Mouse (Mus musculus): ENCODE data around the gene Ly6g6c.
A peak's percentile ranks its signal among the peaks of the same experiment; 100 is the strongest.

Gene Ly6g6c

DNA sequence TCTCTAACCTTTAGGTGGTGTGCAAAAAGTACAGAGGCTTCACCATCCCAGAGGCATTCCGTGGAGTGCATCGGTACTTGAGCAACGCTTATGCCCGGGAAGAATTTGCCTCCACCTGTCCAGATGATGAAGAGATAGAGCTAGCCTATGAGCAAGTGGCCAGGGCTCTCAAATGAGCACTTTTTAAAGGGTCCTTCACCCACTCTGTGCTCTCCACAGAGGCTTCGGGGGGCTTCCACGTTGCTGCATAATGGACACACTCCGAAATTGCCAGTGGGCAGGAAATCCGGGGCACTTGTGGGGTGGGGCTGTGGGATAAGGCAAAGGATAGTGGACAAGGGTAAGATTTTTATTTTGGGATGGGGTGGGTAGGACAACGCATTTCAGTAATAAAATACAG, 6.9 kb upstream of the Ly6g6c start:
- no peak for DNase-seq

DNA sequence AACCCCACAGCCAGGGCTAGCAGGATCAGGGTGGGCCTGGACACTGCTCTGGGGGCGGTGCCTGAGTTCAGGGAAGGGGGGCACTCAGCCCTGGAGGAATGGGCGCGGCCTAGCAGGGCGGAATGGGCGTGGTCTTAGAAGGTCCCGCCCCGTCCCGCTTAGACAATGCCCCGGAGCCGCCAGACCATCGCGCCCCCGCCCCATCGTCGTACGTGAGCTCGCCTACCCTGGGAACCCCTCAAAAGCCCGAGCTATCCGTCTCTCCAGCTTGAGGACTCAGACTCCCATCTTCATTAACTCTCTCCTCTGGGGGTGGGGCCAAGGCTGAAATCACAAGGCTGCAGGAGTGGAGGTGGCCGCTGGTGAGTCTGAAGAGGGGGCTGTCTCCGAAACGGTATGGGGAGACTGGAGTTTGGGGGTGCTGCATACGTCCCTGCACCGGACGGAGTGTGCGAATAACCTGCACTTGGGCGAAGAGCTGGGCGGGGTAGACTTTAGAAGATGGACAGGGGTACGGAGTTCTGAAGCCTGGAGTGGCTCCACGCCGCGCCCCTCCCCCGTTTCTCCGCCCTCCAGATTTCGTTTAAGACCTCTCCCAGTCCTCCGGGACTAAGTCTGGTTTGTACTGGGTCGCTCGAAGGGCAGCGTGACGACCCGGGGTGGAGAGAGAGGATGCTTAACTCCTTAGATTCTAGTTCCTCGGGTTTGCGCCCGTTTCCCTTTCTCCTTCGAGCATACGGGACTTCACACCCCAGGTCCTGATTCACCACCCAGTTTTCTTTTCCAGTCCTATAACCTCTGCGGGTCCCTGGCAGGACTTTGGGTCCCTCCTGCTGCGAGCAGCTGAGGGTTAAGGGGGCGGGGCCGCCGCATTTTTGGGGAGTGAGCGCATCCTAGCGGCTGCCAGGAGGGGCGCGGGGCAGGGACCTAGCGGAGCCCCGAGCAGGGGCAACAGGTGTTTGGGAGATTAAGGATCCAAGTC, 6.0 kb upstream of the Ly6g6c start, which contains the start of gene Ddah2:
Gene Ddah2, plus strand, starts transcription at position 125 of the 982 bp plus-strand sequence.
- peak; percentile 77 to 81 for DNase-seq

DNA sequence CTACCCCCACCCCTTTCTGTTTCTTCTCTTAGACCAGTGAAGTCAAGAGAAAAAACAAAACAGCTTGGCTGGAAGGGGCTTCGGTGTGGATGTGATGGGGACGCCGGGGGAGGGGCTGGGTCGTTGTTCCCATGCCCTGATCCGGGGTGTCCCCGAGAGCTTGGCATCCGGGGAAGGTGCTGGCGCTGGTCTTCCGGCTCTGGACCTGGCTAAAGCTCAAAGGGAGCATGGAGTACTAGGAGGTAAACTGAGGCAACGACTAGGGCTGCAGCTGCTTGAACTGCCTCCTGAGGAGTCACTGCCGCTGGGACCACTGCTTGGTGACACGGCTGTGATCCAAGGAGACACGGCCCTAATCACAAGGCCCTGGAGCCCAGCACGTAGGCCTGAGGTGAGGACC, 5.1 kb upstream of the Ly6g6c start:
- DNase-seq, result peak in 1 of 2 experiments; percentile 25

DNA sequence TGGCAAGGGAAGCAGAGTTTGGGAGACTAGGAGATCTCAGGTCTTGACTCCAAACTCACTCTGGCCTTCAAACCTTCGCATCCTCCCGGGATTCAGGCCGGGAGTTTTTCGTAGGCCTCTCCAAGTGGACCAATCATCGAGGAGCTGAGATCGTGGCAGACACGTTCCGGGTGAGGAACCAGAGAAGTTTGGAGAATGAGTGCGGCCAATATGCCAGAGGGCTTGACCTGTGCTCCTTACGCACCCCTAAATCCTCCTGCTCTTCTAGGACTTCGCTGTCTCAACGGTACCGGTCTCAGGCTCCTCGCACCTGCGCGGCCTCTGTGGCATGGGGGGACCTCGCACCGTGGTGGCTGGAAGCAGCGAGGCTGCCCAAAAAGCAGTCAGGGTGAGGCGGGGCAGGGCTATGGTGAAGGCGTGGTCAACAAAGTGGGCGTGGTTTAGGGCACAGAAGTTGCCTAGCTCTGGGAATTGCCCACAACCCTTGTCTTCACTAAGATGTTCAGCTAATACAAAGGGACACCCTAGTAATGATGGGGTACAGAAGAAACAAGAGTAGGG, 4.4 kb upstream of the Ly6g6c start:
- DNase-seq, result no peak

DNA sequence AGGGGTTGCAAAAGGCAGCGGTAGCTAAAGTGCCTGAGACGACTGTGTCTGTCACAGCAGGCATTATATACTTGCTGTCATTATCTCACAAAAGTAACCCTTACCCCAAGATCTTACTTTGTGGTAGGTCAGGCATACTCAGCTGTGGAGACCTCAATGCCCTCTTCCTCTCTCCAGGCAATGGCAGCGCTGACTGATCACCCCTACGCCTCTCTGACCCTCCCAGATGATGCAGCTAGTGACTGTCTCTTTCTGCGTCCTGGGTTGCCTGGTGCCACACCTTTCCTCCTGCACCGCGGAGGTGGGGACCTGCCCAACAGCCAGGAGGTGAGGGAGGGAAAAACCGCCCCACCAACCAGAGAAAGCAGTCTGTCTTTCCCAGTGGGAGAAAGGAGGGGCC, 3.9 kb upstream of the Ly6g6c start:
- no peak for DNase-seq

DNA sequence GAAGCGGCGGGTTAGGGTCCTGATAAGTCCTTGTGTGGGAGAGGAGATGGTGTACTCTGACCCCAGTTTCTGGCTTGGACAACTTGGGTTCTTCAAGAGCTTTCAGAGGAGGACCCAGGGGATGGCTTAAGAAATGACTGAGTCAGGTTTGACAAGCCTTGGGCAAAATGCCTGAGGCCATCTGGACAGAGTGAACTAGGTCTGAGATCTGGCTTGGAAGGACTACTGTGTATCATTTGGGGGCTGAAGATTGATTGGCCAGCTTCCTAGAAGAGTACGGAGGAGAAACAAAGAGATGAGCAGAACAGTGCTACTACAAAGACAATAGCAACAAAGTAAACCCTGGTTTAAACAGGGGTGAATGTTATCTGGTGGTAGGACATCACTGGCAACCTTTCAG, 1.7 kb upstream of the Ly6g6c start:
- DNase-seq, result no peak

DNA sequence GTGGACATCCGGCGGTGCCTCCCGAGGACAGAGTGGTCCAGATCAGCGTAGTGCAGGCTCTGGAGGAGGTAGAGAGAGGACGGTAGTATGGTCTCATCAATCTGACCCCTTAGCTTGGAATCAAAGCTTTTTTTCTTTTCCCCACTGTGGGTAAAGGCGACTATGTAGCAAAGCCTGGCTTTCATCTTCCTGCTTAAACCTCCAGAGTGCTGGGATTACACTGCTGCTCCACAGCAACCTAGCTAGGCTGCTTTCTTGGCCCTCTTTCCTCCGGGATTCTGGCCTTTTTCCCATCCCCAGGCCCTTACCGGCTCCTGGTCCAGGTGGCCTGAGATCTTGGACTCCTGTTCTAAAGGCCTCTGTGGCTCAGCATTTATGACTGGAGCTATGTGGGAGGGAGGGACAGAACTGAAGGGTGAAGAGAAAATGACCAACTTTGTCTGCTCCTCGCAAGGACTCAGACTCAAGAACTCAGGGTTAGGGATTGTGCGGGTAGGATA, 760 bp upstream of the Ly6g6c start:
- DNase-seq, result no peak

DNA sequence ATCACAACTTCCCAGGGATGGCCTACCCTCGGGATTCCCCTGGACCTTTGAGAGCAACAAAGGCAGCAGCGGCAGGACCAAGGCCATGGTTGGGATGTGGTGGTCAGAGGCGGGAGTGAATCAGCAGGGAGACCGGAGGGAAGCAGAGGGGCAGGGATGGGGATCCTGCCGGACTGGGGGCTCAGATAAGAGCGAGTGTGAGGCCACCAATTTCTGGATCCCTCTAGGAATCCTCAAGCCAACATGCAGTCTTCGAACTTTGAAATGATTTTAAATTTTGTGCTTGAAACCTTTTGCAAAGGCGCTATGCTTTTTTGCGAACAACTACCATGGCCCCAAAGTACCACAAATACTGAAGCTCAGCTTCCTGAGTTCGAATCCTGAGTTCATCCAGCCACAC, 896 bp downstream of the Ly6g6c start, which contains the start of gene Mpig6b:
Gene Mpig6b, minus strand, starts transcription at position 101 of the 400 bp plus-strand sequence.
- DNase-seq, result no peak

DNA sequence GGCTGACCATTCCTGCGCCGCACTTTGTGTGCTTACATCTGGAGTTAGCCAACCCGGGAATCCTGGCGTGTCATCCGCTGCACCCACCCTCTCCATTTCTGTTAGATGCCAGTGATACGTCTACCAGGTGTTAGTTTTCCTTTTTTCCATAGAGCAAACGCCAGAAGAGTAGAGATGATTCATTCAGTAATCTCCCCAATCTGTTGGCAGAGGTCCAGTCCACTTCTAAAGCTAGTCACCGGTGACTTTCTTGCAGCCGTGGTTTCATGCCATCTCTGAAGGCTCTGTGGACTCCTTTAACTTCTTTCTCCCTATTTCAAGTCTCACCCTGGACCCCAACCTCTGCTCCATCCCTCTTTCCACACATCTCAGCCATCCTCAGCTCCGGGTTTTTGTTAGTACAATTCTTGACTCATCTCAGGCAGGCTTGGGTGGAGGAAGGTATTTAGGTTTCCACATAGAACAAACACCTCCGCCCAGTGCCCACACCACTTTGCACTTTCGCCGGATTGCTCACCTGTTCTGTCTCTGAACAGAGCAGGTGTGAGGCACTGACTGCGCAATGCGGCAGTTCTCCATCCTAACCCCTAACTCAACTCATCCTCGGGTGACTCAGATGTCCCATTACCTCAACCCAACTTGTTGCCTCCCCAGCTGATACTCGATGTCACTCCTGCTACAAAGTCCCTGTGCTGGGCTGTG, 3.2 kb downstream of the Ly6g6c start:
- DNase-seq, result no peak

DNA sequence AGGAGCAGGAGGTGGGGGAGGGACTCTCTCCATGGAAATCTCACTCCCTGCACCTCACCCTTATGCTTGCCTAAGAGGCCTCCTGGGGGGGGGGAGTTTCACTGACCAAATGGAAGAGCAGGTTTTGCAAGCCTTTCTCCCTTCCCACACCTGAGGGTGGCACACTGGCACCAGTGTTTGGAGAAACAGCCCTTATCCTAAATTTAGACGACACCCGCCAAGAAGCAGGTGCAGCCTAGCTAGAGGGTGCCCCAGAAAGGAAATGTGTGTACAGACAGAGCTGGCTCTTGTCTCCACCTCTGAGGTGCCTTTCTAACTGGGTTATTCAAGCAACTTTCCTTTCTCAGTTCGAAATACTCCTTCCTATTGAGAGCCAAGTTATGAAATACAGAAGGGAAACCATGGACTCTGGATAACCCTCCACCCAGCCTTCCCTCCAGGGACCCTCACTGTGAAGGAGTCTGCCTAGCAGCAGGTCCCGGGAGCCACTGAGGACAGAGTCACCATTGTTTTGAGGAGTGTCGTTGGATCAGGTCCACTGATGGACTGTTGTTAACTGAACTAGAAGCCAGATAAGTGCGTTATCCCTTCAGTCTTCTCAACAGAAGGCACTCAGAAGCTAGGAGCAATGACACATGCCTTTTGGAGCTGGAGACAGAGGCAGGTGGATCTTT, 5.5 kb downstream of the Ly6g6c start:
- DNase-seq, result peak; percentile 51 to 62

DNA sequence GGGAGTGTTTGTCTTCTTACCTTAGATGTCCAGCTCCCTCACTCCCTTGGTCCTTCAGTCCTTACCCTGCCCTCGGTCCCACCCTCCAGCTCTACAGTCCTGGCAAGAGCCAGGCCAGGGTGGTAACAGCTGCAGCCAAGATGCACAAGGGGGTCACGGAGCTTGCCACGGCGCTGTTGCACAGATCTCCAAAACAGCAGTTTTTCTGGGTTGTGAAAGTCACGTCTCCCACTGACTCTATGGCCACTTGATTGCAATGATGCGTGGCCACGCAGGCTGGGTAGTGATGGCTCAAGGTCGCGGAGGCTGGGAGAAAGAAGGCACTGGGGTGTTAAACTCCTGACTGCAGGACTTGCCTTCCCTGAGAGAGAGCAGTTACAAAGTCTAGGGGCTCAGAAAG, 6.3 kb downstream of the Ly6g6c start:
- DNase-seq, result no peak

DNA sequence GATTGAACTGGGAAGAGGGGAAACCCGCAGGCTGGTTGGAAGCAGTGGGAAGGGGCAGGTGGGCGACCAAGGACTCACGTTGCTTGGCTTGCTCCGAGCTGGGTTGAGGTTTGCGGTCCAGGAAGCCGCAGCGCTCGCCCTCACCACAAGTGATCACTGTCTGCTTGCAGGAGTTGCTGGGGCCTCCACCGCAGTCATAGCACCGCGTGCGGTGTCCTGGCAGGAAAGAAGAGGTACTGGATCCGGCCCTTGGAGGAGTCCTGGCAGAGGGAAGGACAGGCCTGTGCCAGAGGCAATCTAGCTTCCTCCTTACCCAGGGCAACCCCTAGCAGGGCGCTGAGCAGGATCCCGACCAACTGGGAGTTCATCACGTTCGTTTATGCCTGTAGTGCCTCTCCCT, 8.9 kb downstream of the Ly6g6c start:
- DNase-seq, result peak; percentile 27 to 32

DNA sequence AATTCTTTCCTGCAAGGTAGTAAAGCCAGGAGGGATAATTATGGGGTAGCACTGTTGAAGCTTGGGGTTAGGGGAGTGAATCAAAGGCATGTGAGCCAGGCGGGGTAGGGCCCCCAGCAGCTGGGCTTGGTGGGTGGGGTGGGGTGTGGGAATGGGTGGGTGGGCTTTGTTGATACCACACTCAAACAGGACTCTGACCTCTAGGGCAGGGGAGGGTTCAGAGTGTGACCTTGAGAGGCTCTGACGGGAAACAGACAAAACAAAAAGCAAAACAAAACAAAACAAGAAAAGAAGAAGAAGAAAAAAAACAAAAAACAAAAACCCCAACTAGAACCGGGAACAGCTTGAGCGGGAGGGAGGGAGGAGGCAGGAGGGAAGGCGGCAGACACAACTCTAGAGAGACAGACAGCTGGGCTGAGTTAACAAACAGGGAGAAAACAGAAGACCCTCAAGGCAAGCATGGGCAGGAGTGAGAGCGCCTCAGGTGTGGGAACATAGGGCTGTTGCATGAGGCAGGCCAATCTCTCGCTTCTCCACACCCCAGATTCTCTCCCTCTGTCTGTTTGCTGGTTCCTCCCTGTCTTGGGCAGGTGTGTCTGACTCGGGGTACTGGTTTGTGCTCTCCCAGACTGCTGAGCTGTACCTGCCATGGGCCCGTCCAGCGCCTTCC, 11.5 kb downstream of the Ly6g6c start, which contains the start of gene Ly6g6e:
Gene Ly6g6e, plus strand, starts transcription at position 396 of the 670 bp plus-strand sequence.
- no peak for DNase-seq

DNA sequence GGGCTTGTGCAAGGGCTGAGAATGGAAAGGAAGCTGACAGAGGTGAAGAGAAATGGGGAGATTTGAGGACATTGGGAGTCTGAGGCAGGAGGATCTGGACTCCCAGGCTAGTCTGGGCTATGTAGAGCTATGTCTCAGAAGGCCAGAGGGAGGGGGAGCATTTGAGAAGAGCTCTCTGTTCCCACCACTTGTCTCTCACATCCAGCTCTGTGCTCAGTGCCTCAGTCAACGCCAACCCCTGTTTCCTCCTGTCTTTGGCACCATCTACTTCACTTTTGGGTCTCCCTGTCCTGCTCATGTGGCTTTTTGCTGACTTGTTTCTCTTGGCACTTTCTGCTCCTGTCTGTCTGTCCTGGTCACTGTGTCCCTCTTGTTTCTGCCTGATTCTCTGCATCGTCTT, 12.1 kb downstream of the Ly6g6c start:
- DNase-seq, result no peak

DNA sequence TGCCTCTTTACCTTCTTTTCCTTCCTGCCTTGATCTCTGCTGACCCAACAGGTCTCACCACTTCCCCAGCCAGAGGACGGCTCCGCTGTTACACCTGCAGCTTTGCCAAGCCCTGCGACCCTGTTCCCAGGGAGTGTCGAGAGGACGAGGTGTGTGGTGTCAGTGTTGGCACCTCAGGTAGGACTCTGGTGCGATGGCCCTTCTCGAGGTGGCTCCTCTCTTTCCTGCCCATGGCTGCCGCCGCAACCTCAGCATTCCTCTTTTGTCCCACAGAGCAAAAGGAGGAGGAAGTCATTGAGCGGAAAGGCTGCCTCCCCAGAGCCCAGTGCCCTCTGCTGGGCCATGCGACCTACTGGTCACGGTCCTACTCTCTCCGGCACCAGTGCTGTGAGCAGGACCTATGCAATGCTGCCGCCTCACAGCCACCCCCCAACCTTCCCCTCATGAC, 12.6 kb downstream of the Ly6g6c start, which contains the start of gene Ly6g6d:
Gene Ly6g6d, minus strand, starts transcription at position 280 of the 448 bp plus-strand sequence.
- no peak for DNase-seq

DNA sequence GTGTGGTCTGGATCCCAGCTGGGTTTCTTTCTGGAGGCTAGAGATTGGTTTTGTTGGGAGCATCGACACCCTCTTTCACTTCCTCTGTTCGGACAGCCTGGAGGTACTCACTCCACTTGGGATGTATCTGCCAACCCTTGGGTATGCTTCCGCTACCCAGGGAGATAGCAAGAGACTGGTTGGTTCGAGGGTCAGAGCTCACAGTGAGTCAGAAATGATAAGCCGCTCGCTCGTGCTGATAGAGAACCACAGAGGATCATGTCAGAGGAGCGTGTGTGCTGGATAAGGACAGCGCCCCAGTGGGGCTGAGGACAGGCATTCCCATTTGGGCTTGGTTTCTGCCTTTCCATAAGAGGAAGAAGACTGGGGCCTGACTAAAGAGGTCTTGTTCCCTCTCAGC, 14.6 kb downstream of the Ly6g6c start:
- no peak for DNase-seq

DNA sequence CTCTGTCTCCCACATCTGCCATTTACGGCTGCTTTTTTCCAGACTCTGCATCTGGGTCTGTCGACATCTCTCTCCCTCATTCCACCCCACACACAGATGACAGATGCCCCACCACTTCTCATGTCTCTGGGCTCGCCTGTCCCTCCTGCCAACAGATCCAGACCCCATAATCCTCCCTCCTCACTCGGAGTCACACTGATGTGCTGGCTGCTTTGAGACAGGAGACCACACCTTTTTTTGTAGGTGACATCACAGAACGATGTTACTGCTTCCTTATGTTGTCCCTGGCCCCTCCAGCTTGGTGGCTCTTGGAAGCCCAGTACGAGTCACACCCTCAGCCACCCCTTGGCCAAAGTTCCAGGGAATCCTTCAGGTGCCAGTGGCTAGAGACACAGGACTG, 15.1 kb downstream of the Ly6g6c start:
- no peak for DNase-seq

DNA sequence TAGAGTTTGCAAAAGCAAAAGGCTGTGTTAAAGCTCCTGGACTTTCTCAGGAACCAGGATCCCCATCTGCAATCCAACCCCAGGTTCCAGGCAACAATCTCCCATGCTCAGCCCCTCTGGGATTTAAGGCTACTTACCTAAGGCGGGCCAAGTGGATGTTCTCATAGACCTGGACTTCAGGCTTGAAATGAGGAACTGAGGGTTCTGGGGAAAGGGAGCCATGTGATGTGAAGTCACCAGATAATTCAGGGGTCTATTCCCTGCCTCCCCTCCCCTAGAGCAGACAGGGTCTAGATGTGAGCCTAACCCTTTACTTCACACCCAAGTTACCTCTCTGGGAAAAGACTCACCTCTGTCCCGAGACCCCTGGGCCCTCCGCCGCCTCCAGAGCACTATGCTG, 15.5 kb downstream of the Ly6g6c start:
- DNase-seq, result no peak

DNA sequence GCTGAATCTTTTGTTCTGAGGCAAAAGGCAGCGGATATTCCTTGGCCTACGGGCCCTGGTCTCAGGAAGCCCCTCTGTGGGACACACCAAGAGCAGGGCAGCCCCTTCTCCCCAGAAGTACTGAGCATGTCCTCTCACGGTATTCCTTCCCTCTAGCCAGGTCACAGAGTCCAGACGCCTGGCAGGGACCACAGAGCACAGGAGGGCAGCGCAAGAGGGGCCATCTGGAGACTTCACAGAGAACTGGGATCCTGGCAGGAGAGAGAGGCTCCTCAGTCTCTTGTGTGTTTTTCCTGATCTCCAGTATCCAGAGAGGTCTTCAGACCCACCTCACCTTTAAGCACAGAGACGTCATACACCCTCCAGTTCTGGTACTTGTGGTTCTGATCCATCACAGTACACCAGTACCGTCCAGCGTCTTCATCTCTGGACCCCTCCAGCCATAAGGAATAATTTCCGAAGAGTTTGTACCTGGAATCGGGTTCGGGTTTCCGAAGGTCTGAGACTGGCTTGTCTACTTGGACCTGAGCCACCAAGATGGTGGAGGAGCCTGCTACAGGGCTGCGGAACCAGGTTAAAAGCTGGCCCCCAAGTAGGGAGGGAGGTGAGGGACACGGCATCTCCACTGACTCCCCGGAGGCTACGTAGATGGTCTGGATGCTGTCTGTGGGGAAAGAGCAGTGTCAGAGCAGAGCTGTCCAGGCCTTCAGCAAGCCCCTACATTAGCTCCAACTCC, 17.8 kb downstream of the Ly6g6c start:
- DNase-seq, result no peak

DNA sequence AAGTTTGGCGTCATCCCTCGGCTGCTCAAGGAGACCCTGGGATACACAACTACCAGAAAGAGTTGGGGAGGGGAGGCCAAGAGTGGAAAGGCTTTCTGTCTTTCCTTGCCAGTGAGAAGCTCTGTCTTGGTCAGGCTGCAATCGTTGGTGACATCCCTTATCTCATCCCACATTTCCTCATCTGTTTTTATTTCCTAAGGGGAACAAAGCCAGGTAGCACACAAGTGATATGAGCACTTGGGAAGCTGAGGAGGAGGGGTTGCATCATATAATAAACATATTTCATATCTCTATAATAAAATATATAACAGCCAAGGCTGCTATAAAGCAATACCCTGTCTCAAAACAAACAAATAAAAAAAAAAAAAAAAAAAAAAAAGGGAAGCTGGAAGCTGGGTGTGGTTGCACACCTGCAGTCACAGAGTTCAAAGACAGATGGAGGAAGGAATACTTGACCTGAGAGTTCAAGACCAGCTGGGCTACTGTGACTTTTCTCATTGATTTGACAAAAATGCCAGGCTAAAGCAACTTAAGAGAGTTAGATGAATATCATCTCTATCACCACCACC, 18.8 kb downstream of the Ly6g6c start:
- DNase-seq, result no peak

Measured in thymus, adult 18-20 months (tissue).